Mouse (Mus musculus): Measurements from ENCODE around the gene Foxo1. TPM values are rescaled to one million over a fixed set of nuclear protein-coding genes. Genes with fewer than 3 reads are reported as not detected.

Gene Foxo1
- polyA plus RNA-seq, 1 experiment: 8.5 TPM

DNA sequence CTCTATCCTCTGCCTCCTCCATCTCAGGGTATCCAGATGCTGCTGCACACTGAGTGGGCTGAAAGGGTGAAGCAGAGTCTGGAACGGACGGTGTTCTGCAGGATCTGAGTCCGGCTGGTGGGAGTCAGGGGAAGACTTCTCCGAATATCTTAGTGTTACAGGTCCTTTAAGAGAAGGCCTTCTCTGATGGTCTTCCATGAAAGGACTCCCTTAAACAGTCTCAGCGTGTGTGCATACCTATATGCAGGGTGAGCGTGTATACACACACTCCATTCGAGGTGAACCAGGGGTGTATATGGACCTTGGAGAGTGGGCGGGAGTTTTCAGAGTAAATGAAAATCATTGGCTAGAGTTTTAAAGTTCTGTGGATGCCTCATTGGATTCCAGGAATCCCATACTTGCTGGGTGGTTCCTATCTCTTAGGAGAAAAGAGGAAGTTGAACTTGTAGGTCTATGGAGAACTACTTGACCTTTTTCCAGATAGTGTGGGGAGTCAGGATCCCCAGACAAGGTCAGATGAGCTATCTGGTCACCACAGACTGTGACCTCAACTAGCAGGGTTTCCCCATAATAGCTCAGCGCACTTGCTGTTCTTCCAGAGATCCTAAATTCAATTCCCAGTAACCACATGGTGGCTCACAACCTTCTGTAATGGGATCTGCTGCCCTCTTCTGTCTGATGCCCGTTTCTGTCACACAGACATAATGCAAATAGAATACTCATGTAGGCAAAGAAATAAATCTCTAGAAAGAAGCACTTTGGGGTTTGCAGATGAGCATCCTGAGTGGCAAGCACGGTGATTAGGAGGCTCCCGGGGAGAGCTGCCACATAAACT, 21.9 kb upstream of the Foxo1 start:
- TF ChIP-seq POLR2A (IDR thresholded peaks at IDR 0.05; ENCODE audit: extremely low read depth, insufficient read depth, low read length) (no peak), CTCF (IDR thresholded peaks at IDR 0.05; ENCODE audit: extremely low read depth, insufficient read depth, low read length) (peak; percentile 24; the same call in 1 of the 2 replicates)
- H3K27ac ChIP-seq (ENCODE audit: insufficient read depth, low read length): no peak overlapping the region
- H3K4me1 ChIP-seq (ENCODE audit: control insufficient read depth, insufficient read depth, low read length): no peaks in the 10 kb centered on the region
- no peak overlapping the region for H3K4me3 ChIP-seq (ENCODE audit: insufficient read depth, low read length)

DNA sequence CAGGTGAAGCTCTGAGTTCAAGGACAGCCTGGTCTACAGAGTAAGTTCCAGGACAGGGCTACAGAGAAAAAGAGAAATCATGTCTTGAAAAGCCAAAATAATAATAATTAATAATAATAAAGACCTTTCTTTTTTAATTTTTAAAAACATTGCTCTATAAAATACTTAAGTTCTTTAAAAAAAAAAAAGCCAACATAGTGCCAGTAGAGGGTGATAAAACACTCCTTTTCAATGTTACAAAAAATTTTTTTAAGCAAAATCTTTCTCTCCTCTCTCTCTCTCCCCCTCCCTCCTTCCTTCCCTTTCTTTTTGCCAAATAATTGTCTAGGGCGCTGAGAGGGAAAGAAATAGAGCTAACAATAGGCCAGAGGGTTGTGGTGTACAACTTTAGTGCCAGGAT, 17.0 kb upstream of the Foxo1 start:
- no peak for TF ChIP-seq POLR2A (IDR thresholded peaks at IDR 0.05; ENCODE audit: extremely low read depth, insufficient read depth, low read length)
- TF ChIP-seq CTCF (IDR thresholded peaks at IDR 0.05; ENCODE audit: extremely low read depth, insufficient read depth, low read length): no peak
- Histone ChIP-seq H3K4me1 (ENCODE audit: control insufficient read depth, insufficient read depth, low read length) (no peaks in the 10 kb centered on the region), H3K27ac (ENCODE audit: insufficient read depth, low read length) (no peak overlapping the region), H3K4me3 (ENCODE audit: insufficient read depth, low read length) (no peak overlapping the region)

- H3K4me1 ChIP-seq (ENCODE audit: control insufficient read depth, insufficient read depth, low read length): no peaks in the 10 kb centered on the region
- no peak overlapping the region for H3K4me3 ChIP-seq (ENCODE audit: insufficient read depth, low read length)
- H3K27ac ChIP-seq (ENCODE audit: insufficient read depth, low read length): no peak overlapping the region
- TF ChIP-seq POLR2A (IDR thresholded peaks at IDR 0.05; ENCODE audit: extremely low read depth, insufficient read depth, low read length) (no peak), CTCF (IDR thresholded peaks at IDR 0.05; ENCODE audit: extremely low read depth, insufficient read depth, low read length) (peak; percentile 64)
Measured at GRCm38 (mm10) chr3:52253656-52254461, 14.3 kb upstream of the Foxo1 start.

GRCm38 (mm10) chr3:52254496-52254895, 13.6 kb upstream of the Foxo1 start:
- Histone ChIP-seq H3K27ac (ENCODE audit: insufficient read depth, low read length) (no peak overlapping the region), H3K4me1 (ENCODE audit: control insufficient read depth, insufficient read depth, low read length) (no peaks in the 10 kb centered on the region), H3K4me3 (ENCODE audit: insufficient read depth, low read length) (no peak overlapping the region)
- TF ChIP-seq CTCF (IDR thresholded peaks at IDR 0.05; ENCODE audit: extremely low read depth, insufficient read depth, low read length) (no peak), POLR2A (IDR thresholded peaks at IDR 0.05; ENCODE audit: extremely low read depth, insufficient read depth, low read length) (no peak)

DNA sequence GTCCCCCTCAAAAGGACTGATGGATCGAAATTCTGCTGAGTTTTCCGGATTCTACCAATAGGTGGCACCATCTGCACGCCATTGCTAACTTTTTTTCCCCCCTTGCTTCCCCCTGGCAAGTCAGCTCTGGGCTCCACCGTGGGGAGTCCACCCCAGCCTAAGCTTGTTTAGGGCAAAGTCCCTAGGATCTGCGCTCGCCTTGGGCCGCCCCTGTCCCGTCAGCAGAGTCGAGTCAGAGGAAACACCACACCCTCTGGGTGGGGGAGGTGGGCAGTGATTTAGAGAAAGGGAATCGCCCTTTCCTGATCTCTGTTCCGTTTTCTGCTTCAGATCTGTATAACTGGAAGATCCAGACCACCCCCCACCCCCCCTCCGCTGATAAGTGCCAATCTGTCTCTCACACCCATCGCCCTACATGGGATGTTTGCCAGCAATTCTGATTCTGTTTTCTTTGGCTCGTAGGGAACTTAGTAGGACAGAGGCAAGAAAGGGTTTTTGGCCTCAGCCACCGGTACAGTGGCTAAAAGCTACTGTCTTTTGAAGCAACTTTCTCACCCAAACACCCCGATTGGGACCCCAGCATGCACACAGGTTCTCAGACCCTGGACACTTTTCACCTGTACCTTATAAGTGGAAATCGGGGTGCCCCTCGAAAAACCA, 10.2 kb upstream of the Foxo1 start:
- no peak overlapping the region for H3K27ac ChIP-seq (ENCODE audit: insufficient read depth, low read length)
- H3K4me3 ChIP-seq (ENCODE audit: insufficient read depth, low read length): 0 out of 2 replicates have a peak overlapping the region, but pooled peaks have one; percentile 0
- H3K4me1 ChIP-seq (ENCODE audit: control insufficient read depth, insufficient read depth, low read length): no peaks in the 10 kb centered on the region
- peak; percentile 77 for TF ChIP-seq CTCF (IDR thresholded peaks at IDR 0.05; ENCODE audit: extremely low read depth, insufficient read depth, low read length)
- TF ChIP-seq POLR2A (IDR thresholded peaks at IDR 0.05; ENCODE audit: extremely low read depth, insufficient read depth, low read length): no peak

GRCm38 (mm10) chr3:52258532-52258931, 9.6 kb upstream of the Foxo1 start:
- no peak for TF ChIP-seq POLR2A (IDR thresholded peaks at IDR 0.05; ENCODE audit: extremely low read depth, insufficient read depth, low read length)
- TF ChIP-seq CTCF (IDR thresholded peaks at IDR 0.05; ENCODE audit: extremely low read depth, insufficient read depth, low read length): no peak
- Histone ChIP-seq H3K4me3 (ENCODE audit: insufficient read depth, low read length) (no peak overlapping the region), H3K27ac (ENCODE audit: insufficient read depth, low read length) (no peak overlapping the region)

GRCm38 (mm10) chr3:52262431-52263161, 5.5 kb upstream of the Foxo1 start:
- Histone ChIP-seq H3K4me3 (ENCODE audit: insufficient read depth, low read length) (no peak overlapping the region), H3K4me1 (ENCODE audit: control insufficient read depth, insufficient read depth, low read length) (no peaks in the 10 kb centered on the region), H3K27ac (ENCODE audit: insufficient read depth, low read length) (no peak overlapping the region)
- TF ChIP-seq POLR2A (IDR thresholded peaks at IDR 0.05; ENCODE audit: extremely low read depth, insufficient read depth, low read length) (no peak), CTCF (IDR thresholded peaks at IDR 0.05; ENCODE audit: extremely low read depth, insufficient read depth, low read length) (peak; percentile 97)

More at GRCm38 (mm10) chr3:52258532-52258931, 9.6 kb upstream of the Foxo1 start:
- no peaks in the 10 kb centered on the region for H3K4me1 ChIP-seq (ENCODE audit: control insufficient read depth, insufficient read depth, low read length)

DNA sequence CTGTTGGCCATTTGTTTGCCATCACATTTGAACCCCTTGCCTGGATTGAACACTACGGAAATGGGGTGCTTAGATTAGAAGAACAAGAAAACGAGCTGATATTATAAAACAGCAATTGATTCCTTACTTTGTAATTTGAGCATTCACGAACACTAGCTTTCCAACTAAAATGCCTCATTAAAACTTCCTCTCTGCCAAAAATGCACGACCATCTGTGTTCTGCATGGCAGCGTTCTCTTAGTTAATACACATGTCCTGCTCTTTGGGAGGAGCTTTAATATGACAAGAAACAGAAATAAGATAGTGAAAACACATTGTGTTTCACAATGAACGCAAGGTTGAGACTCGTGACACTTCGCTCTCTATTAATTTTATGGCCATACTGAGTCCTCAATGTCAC, 3.8 kb upstream of the Foxo1 start:
- H3K27ac ChIP-seq (ENCODE audit: insufficient read depth, low read length): no peak overlapping the region
- TF ChIP-seq POLR2A (IDR thresholded peaks at IDR 0.05; ENCODE audit: extremely low read depth, insufficient read depth, low read length) (no peak), CTCF (IDR thresholded peaks at IDR 0.05; ENCODE audit: extremely low read depth, insufficient read depth, low read length) (no peak)
- no peak overlapping the region for H3K4me3 ChIP-seq (ENCODE audit: insufficient read depth, low read length)
- H3K4me1 ChIP-seq (ENCODE audit: control insufficient read depth, insufficient read depth, low read length): no peaks in the 10 kb centered on the region

Measured in cortical plate, adult 2 months (tissue).